Mouse (Mus musculus) brain, embryonic 14.5 days (tissue): ENCODE measurements around the gene Atp5b. TPM values are rescaled to one million over a fixed set of nuclear protein-coding genes. Genes with fewer than 3 reads are reported as not detected.
"Not testable (repeated sequence)": the region's sequence is repeated elsewhere in the genome, so short reads cannot be mapped to it uniquely, and the experiment has no call there.

Experiments used
- DNase-seq: peaks from one replicate; pipeline ENCODE4 v3.0.0-alpha.2; 2011; ENCODE audit warnings: low read depth
- CTCF ChIP-seq: fragments of 200-500 bp; IDR thresholded peaks from 2 replicates; pipeline ENCODE4 v1.5.1; 2012; ENCODE audit warnings: inconsistent platforms, mild to moderate bottlenecking, moderate library complexity, borderline replicate concordance; ENCODE audit not compliant: insufficient read depth, insufficient read length; ENCODE audit errors: extremely low read depth
- POLR2A ChIP-seq: fragments of 200-500 bp; IDR thresholded peaks from 2 replicates; pipeline ENCODE4 v1.6.1; 2012; ENCODE audit warnings: mild to moderate bottlenecking, inconsistent platforms, borderline replicate concordance; ENCODE audit not compliant: poor library complexity, insufficient read depth, insufficient read length, severe bottlenecking; ENCODE audit errors: extremely low read depth
- polyA plus RNA-seq: library from polyadenylated mRNA; depleted of rRNA; stranded (reverse); fragments of >200 nt; gene quantifications from 2 replicates; pipeline ENCODE4 v1.2.3, GENCODE M21; 2012

The Atp5b gene
- polyA plus RNA-seq, 1 experiment, result 1,616 TPM

DNA sequence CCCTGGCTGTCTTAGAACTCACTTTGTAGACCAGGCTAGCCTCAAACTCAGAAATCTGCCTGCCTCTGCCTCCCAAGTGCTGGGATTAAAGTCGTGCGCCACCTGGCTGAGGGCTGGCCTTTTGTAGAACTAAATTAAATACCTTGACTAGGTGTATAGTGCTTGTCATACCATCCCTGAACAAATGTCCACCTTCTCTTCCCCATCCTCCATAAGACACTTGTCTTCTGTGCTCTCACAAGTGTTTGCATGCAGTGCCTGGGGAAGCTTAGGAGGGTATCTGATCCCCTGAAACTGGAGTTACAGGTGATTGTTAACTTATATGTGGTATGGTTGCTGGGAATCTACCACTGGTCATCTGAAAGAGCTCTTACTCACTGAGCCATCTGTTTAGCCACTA is 32.7 kb upstream of the Atp5b start:
- TF ChIP-seq CTCF (no peak), POLR2A (no peak)
- no peak for DNase-seq

DNA sequence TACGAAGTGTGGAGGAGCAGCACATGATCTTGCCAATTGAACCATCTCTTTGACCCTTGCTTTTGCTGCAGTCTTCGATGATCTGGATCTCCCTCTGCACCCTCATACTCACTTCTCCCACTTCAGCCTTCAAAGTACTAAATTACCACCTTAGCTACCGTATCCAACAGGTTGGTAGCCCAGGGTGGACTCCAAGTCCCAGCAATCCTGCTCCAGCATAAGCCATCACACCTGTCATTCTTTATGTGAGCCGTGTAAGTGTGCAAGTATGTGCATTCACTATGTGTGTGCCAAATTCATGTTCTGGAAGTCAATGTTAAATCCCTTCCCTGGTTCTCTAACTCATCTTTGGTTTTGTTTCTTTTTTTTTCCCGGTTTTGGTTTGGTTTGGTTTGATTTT is 31.5 kb upstream of the Atp5b start:
- no peak for DNase-seq
- TF ChIP-seq CTCF (no peak), POLR2A (no peak)

DNA sequence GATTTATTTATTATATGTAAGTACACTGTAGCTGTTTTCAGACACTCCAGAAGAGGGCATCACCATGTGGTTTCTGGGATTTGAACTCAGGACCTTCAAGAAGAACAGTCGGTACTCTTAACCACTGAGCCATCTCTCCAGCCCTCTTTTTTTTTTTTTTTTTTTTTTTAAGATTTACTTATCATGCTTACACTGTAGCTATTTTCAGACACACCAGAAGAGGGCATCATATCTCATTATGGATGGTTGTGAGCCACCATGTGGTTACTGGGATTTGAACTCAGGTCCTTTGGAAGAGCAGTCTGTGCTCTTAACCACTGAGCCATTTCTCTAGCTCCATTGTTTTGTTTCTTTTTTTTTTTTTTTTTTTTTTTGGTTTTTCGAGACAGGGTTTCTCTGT is 30.9 kb upstream of the Atp5b start:
- not testable (repeated sequence) for DNase-seq

DNA sequence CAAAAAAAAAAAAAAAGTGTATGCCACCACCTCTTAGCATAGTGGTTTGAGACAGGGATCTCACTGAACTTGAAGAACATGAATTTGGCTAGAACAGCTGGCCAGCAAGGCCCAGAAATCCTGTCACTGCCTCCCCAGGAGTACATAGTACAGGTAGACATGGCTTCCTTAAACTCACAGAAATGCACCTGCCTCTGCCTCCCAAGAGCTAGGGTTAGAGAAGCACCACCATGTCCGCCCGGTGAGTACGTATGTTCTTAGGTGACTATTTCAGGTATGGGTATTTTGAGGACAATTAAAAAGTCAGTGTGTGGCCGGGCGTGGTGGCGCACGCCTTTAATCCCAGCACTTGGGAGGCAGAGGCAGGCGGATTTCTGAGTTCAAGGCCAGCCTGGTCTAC is 30.1 kb upstream of the Atp5b start:
- TF ChIP-seq POLR2A (no peak), CTCF (no peak)
- no peak for DNase-seq

DNA sequence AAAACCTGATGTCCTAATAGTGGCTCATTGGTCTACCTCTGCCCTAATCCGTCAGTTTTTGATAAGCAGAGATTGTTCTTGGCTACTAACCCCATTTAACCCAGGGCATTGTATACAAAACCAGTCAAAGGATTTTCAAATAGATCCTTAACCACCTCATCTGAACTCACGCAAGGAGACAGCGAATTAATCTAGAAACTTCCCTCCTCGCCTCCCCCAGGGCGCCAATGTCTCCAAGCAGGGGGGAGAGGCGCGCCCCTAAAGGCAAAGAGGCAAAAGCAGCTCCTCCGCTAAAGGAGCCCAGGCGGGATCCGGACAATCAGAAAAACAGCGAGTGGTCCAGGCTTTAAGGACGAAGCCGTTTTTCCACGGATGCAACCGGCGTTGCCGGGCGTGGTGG is 24.9 kb upstream of the Atp5b start:
- TF ChIP-seq POLR2A (no peak), CTCF (no peak)
- no peak for DNase-seq

DNA sequence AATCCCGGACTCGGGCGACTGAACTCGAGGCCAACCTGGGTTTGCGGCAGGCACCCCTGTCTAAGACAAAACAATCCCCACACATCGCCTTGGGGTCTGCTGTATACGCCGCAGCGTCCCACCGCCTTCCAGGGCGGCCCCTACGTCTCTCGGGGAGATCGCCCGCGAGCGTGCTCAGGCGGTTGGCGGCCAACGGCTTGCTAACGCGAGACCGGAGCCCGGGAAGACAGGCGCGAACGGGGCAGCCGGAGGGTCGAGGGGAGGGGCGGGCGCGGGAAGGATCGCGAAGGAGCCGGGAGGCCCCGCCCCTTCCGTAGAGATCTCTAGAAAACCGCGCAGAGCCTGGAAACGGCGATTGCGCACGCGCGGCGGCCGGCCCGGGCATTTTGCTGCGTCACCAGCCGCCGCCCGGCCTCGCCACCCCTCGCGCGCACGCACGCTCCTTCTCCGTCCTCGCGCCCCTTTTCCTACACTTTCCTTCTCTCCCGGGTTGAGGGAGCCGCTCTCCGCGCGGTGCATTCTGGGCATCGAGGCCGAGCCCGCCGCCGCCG is 24.4 kb upstream of the Atp5b start, which contains the start of gene Ptges3:
Gene Ptges3, plus strand, starts transcription at position 354 of the 551 bp plus-strand sequence.
- TF ChIP-seq POLR2A (peak; percentile 40; the same call in 1 of the 2 replicates), CTCF (no peak)
- DNase-seq, result peak; percentile 99

DNA sequence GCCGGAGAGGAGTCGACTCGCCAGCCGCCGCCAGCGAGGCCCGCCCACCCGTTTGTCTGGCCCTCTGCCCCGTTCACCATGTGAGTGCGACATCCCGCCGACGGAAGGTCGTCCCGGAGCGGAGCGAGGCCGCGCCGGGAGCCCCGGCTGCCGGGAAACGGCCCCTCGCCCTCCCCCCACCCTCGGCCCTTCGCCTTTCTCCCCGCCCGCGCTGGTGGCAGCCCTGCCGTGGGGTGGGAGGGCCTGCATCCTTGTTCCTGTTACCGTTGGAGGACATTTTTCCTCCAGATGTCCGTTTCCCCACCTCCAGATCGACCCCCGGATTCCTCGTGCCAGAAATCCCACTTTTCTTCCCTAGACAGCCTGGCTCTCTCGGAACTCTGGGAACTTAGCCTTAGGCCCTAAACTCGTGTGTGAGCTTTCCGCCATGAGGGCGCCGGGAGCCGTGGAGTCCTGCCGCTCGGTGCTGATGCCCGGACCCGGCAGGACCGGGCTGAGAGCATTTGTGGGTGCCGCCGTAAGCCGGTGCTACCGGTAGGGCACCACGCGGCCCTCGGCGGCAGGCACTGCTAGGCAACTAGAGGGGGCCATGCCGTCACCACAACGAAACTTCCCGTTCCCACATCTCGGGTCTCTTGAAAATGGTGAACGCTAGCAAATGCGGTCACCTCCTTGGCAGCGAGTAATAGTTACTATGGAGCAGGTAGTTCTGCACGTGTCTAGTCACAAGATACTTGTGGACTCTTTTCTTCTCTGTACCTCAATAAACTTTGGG is 23.7 kb upstream of the Atp5b start:
- TF ChIP-seq POLR2A (peak; percentile 27; the same call in 1 of the 2 replicates), CTCF (no peak)
- peak; percentile 68 for DNase-seq

DNA sequence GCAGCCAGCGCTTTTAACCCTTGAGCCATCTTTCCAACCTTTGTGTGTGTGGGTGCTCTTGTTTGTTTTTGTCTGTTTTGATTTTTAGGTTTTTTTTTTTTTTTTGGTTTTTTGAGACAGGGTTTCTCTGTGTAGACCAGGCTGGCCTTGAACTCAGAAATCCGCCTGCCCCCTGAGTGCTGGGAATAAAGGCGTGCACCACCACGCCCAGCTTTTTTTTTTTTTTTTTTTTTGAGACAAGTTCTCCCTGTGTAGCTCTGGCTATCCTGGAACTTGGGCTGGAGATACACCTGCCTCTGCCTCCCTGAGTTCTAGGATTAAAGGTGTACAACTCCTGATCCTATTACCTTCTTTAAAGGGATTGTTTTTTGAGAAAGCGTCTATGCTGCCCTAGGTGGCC is 22.0 kb upstream of the Atp5b start:
- TF ChIP-seq CTCF, result no peak
- no peak for TF ChIP-seq POLR2A
- no peak for DNase-seq

DNA sequence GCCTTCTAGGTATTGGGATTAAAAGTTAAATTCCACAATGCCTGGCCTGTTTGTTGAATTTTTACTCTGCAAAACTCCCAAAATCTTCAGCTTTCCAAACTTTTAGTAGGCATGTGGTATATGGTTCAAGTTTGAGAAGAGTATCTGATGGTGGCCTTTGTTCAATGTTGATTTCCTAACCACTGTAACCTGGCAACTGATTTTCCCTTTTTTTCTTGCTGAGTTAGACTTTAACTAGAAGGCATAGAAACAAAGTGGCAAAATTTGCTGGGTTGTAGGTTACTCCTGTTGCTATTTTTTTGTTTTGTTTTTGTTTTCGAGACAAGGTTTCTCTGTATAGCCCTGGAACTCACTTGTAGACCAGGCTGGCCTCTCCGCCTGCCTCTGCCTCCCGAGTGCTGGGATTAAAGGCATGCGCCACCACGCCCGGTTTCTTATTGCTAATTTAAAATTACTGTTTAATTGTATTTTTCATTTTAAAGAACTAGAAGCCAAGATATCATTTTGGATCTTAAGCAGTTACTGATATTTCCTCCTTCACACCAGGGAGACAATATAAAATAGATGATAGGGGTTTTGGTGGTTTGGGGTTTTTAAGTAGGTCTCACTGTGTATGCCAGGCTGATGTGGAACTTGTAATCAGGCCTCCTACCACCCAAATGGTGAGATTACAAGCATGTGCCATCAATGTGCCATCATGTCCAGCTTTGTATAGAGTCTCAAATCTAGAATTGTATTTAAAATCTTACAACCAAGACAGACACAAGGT is 20.7 kb upstream of the Atp5b start:
- TF ChIP-seq POLR2A, result no peak
- no peak for TF ChIP-seq CTCF
- no peak for DNase-seq

DNA sequence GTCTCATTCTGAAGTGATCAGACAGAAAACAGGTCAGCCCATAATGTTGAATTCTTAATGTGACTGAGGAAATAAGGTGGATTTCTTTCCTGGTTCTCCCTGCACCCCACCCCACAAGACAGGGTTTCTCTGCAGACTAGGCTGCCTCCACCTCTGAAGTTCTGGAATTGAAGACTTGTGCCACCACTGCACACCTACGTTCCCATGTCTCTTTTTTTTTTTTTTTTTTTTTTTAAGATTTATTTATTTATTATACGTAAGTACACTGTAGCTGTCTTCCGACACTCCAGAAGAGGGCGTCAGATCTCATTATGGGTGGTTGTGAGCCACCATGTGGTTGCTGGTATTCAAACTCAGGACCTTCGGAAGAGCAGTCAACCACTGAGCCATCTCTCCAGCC is 17.0 kb upstream of the Atp5b start:
- DNase-seq, result no peak
- TF ChIP-seq CTCF, result no peak
- TF ChIP-seq POLR2A, result no peak

DNA sequence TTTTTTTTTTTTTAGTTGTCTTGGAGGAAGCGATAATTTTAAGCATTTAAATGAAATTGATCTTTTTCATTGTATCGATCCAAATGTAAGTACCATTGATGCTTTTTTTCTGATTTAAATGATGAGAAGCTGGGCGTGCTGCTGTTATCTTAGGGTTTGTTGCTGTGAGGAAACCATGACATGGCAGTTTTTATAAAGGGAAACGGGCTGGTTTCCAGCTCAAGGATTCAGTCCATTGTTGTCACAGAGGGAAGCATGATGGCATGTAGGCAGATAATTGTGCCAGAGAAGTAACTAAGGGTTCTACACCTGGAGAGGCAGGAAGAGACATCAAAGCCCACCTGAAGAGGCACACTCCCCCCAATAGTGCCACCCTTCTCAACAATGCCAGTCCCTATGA is 13.9 kb upstream of the Atp5b start:
- DNase-seq, result no peak
- TF ChIP-seq CTCF (no peak), POLR2A (no peak)

DNA sequence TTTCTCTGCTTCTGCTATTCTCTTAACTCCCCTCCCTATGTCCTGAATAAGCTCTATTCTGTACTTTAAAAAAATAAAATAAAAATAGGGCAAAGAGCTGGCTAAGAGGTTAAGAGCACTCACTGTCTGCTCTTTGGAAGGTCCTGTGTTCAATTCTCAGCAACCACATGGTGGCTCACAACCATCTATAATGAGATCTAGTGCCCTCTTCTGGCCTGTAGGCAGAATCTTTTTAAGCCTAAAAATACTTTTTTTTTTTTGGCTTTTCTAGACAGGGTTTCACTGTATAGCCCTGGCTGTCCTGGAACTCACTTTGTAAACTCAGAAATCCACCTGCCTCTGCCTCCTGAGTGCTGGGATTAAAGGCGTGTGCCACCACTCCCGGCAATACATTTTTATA is 12.6 kb upstream of the Atp5b start:
- not testable (repeated sequence) for DNase-seq

DNA sequence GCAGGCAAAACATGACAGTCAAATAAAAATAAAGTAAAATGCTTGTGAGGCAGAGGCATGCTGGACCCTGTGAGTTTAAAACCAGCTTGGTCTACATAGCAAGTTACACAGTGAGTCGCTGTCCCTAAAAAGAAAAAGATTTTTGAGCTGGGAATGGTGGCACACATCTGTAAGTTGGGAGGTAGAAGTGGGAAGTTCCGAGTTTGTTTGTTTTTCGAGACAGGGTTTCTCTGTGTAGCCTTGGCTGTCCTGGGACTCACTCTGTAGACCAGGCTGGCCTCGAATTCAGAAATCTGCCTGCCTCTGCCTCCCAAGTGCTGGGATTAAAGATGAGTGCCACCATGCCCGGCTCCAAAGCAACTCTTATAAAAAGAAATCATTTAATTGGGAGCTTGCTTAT is 4.8 kb upstream of the Atp5b start:
- not testable (repeated sequence) for DNase-seq

DNA sequence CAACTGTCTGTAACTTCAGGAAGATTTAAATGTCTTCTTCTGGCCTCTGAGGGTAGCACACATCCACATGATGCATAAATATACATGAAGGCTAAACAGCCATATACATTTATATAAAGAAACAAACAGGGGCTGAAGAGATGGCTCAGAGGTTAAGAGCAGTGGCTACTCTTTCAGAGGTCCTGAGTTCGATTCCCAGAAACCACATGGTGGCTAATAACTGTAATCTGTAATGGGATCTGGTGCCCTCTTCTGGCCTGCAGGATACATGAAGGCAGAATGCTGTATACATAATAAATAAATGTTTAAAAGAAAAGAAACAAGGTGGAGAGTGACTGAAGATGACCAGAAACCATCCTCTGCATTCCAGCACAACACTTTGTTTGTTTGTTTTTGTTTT is 2.6 kb upstream of the Atp5b start:
- DNase-seq, result no peak
- TF ChIP-seq POLR2A (no peak), CTCF (no peak; the same call in 1 of the 2 replicates)

DNA sequence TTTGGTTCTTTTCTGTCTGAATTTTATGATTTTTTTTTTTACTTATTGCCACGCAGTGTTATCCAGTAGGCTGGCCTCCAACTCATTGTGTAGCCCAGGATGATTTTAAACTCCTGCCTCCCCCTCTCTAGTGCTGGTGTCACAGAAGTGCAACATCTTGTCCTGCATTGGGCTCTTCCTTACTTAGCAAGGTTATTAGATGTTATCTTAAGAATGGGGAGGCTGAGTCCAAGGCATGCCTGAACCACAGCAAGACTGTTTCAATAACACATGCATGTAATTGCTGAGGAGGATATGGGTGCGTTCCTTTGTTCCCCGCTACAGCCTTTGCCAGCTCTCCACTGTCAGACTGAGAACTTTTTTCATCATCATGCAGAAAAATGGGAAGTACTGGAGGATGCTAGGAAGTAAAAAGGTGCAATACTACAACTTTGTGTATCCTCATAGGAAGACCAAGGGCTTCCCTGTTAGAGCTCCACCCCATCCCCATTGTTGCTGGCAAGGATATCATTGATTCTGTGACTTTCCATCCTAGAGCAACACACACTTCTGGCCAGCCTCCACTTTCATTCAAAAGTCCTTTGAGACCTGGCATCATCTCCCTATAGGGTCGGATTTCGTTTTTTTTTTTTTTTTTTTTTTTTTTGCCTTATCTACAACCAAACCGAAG is 1.1 kb upstream of the Atp5b start:
- DNase-seq, result no peak
- TF ChIP-seq POLR2A, result no peak
- TF ChIP-seq CTCF, result no peak
